Mouse (Mus musculus): ENCODE results near the gene Wnt10b.

The Wnt10b gene

GRCm38 (mm10) chr15:98729791-98730545 is 48.0 kb downstream of the Wnt10b start:
- DNase-seq (ENCODE audit: low read depth), result no peak

GRCm38 (mm10) chr15:98728366-98728765 is 49.6 kb downstream of the Wnt10b start:
- no peak for DNase-seq (ENCODE audit: low read depth)

GRCm38 (mm10) chr15:98727443-98728321 is 50.3 kb downstream of the Wnt10b start, which contains the start of gene Fkbp11:
TSS of gene Fkbp11 (minus strand) at chr15:98728198.
- no peak for DNase-seq (ENCODE audit: low read depth)

- DNase-seq (ENCODE audit: low read depth), result no peak
These were observed 51.2 kb downstream of the Wnt10b start for GRCm38 (mm10) chr15:98726746-98727145.

- no peak for DNase-seq (ENCODE audit: low read depth)
These were observed 51.9 kb downstream of the Wnt10b start for GRCm38 (mm10) chr15:98726079-98726478.

GRCm38 (mm10) chr15:98724441-98724840 is 53.5 kb downstream of the Wnt10b start:
- DNase-seq (ENCODE audit: low read depth), result no peak

GRCm38 (mm10) chr15:98722854-98723253 is 55.1 kb downstream of the Wnt10b start:
- no peak for DNase-seq (ENCODE audit: low read depth)

GRCm38 (mm10) chr15:98722191-98722590 is 55.8 kb downstream of the Wnt10b start:
- no peak for DNase-seq (ENCODE audit: low read depth)
